Mouse (Mus musculus): Measurements from ENCODE around the gene Gm28845.

DNA sequence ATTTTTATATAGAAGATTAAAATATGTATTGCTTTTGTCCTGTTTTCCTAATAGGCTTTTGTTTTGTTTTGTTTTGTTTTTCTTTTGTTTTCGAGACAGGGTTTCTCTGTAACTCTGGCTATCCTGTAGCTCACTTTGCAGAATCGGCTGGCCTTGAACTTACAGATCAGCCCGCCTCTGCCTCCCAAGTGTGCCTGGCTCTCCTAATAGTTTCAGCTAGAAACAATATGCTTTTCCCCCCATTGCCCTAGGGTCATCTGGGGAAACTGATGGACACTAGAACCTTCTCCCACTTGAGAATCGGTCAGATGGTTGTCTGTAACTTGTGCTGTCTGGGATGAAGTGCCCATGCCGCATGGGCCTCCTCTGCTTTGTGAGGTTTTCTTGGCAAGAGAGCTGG, 36.8 kb upstream of the Gm28845 start:
- TF ChIP-seq CTCF (IDR thresholded peaks at IDR 0.05; ENCODE audit: low read depth) (no peak), EP300 (IDR thresholded peaks at IDR 0.05; ENCODE audit: low read depth) (no peak)
